Comparison of ENCODE assay signal across 8 mouse cellular contexts in genomic region chr4:116627359-116627716, GRCm38 (mm10). TPM values are rescaled to one million over a fixed set of nuclear protein-coding genes. Genes with fewer than 3 reads are reported as not detected.
DNase-seq lines count a peak whose midpoint lies in the region; ATAC-seq lines count a peak whose summit lies in the region.

No protein-coding gene starts in this region.

- peak; percentile 96 for DNase-seq in 416B (ENCODE audit: low read depth)
- DNase-seq in adrenal gland, postnatal 36 days = peak; percentile 89 to 91
- peak; percentile 95 to 98 for DNase-seq in heart, adult 18-20 months
- DNase-seq in kidney, adult 18-20 months = peak; percentile 95
- DNase-seq in limb, embryonic 10.5 days (ENCODE audit: low spot score) = peak; percentile 95
- peak; percentile 88 for DNase-seq in spleen, adult 12 weeks (ENCODE audit: low spot score)

- H3K27me3 ChIP-seq in embryonic facial prominence, embryonic 13.5 days = no peaks in the 10 kb centered on the region
- H3K27me3 ChIP-seq in limb, embryonic 10.5 days (ENCODE audit: low read depth, poor library complexity, severe bottlenecking) = no peaks in the 10 kb centered on the region
- no peaks in the 10 kb centered on the region for H3K27me3 ChIP-seq in midbrain, embryonic 12.5 days

- H3K9ac ChIP-seq in embryonic facial prominence, embryonic 13.5 days = peak overlapping the region; percentile 90
- peak overlapping the region; percentile 94 for H3K9ac ChIP-seq in midbrain, embryonic 12.5 days (replicated peaks)

- H3K4me2 ChIP-seq in embryonic facial prominence, embryonic 13.5 days = peak overlapping the region; percentile 67
- H3K4me2 ChIP-seq in midbrain, embryonic 12.5 days (replicated peaks) = peak overlapping the region; percentile 66

- peak; percentile 91 for ATAC-seq in embryonic facial prominence, embryonic 13.5 days (ENCODE audit: insufficient number of reproducible peaks, insufficient read depth, low FRiP score, low TSS enrichment, low read depth)
- peak; percentile 92 for ATAC-seq in midbrain, embryonic 12.5 days (ENCODE audit: low FRiP score, low read depth)

- no peaks in the 10 kb centered on the region for H3K9me3 ChIP-seq in embryonic facial prominence, embryonic 13.5 days
- no peaks in the 10 kb centered on the region for H3K9me3 ChIP-seq in limb, embryonic 10.5 days (replicated peaks)
- no peaks in the 10 kb centered on the region for H3K9me3 ChIP-seq in midbrain, embryonic 12.5 days

- H3K27ac ChIP-seq in embryonic facial prominence, embryonic 13.5 days = peak overlapping the region; percentile 96
- H3K27ac ChIP-seq in limb, embryonic 10.5 days = peak overlapping the region; percentile 99
- peak overlapping the region; percentile 95 for H3K27ac ChIP-seq in midbrain, embryonic 12.5 days (replicated peaks)

- peaks cover 16% of the 10 kb centered on the region; the same call in 1 of the 2 replicates for H3K36me3 ChIP-seq in embryonic facial prominence, embryonic 13.5 days
- peaks cover 45% of the 10 kb centered on the region for H3K36me3 ChIP-seq in limb, embryonic 10.5 days
- peaks cover 16% of the 10 kb centered on the region for H3K36me3 ChIP-seq in midbrain, embryonic 12.5 days

- WGBS in embryonic facial prominence, embryonic 13.5 days = under 1% methylated on average over 13 of the region's 13 CpGs
- under 1% methylated on average over 13 of the region's 13 CpGs for WGBS in limb, embryonic 10.5 days
- under 1% methylated on average over 13 of the region's 13 CpGs for WGBS in midbrain, embryonic 12.5 days

- H3K4me3 ChIP-seq in embryonic facial prominence, embryonic 13.5 days = peak overlapping the region; percentile 80
- peak overlapping the region; percentile 99 for H3K4me3 ChIP-seq in limb, embryonic 10.5 days
- peak overlapping the region; percentile 99 for H3K4me3 ChIP-seq in midbrain, embryonic 12.5 days

- H3K4me1 ChIP-seq in embryonic facial prominence, embryonic 13.5 days = peaks cover 13% of the 10 kb centered on the region
- peaks cover 11% of the 10 kb centered on the region for H3K4me1 ChIP-seq in limb, embryonic 10.5 days
- peaks cover 21% of the 10 kb centered on the region for H3K4me1 ChIP-seq in midbrain, embryonic 12.5 days

RNA-seq across cellular contexts. Expression of gene Nasp, which starts 0.4 kb away (rescaled TPM):
- 10 to 100 TPM; 29.8 to 35.0 TPM for total RNA-seq in adrenal gland, postnatal 36 days (2021)
- polyA plus RNA-seq in embryonic facial prominence, embryonic 13.5 days (2015; fragmentation: Nextera tagmentation; extraction: Ambion mirVana) = 200 and 202 TPM in 2 replicates
- total RNA-seq in heart, adult 18-20 months (2021) = 10 to 100 TPM; 14.5 to 16.2 TPM
- polyA plus RNA-seq in limb, embryonic 10.5 days (2016; fragmentation: Nextera tagmentation; extraction: Ambion mirVana) = 334 and 364 TPM in 2 replicates
- 229 and 242 TPM in 2 replicates for polyA plus RNA-seq in midbrain, embryonic 12.5 days (2016; fragmentation: Nextera tagmentation; extraction: Ambion mirVana)

RNA-seq across cellular contexts. Expression of gene Akr1a1, which starts 24.1 kb away (rescaled TPM):
- total RNA-seq in adrenal gland, postnatal 36 days (2021) = 100 to 1,000 TPM; 864 to 917 TPM
- 763 and 775 TPM in 2 replicates for polyA plus RNA-seq in embryonic facial prominence, embryonic 13.5 days (2015; fragmentation: Nextera tagmentation; extraction: Ambion mirVana)
- 100 to 1,000 TPM; 310 to 328 TPM for total RNA-seq in heart, adult 18-20 months (2021)
- 694 and 733 TPM in 2 replicates for polyA plus RNA-seq in limb, embryonic 10.5 days (2016; fragmentation: Nextera tagmentation; extraction: Ambion mirVana)
- polyA plus RNA-seq in midbrain, embryonic 12.5 days (2016; fragmentation: Nextera tagmentation; extraction: Ambion mirVana) = 463 and 513 TPM in 2 replicates

RNA-seq across cellular contexts. Expression of gene Ccdc17, which starts 30.9 kb away (rescaled TPM):
- total RNA-seq in adrenal gland, postnatal 36 days (2021) = 10 to 100 TPM in 1 of 2 experiments, 1 to 10 TPM in 1; 9.1 to 12.1 TPM
- 3.1 and 5.0 TPM in 2 replicates for polyA plus RNA-seq in embryonic facial prominence, embryonic 13.5 days (2015; fragmentation: Nextera tagmentation; extraction: Ambion mirVana)
- total RNA-seq in heart, adult 18-20 months (2021) = 1 to 10 TPM; 3.7 to 4.1 TPM
- 0.84 and 1.5 TPM in 2 replicates for polyA plus RNA-seq in limb, embryonic 10.5 days (2016; fragmentation: Nextera tagmentation; extraction: Ambion mirVana)
- polyA plus RNA-seq in midbrain, embryonic 12.5 days (2016; fragmentation: Nextera tagmentation; extraction: Ambion mirVana) = 3.4 and 4.6 TPM in 2 replicates

RNA-seq across cellular contexts. Expression of gene Prdx1, which starts 58.0 kb away (rescaled TPM):
- 100 to 1,000 TPM; 682 to 824 TPM for total RNA-seq in adrenal gland, postnatal 36 days (2021)
- 1,178 and 1,215 TPM in 2 replicates for polyA plus RNA-seq in embryonic facial prominence, embryonic 13.5 days (2015; fragmentation: Nextera tagmentation; extraction: Ambion mirVana)
- total RNA-seq in heart, adult 18-20 months (2021) = 100 to 1,000 TPM; 463 to 542 TPM
- 1,278 and 1,447 TPM in 2 replicates for polyA plus RNA-seq in limb, embryonic 10.5 days (2016; fragmentation: Nextera tagmentation; extraction: Ambion mirVana)
- 740 and 818 TPM in 2 replicates for polyA plus RNA-seq in midbrain, embryonic 12.5 days (2016; fragmentation: Nextera tagmentation; extraction: Ambion mirVana)

Comparison
In these comparisons a context has a peak if more than half of its experiments do, and no peak if none do; other contexts are left out.
1. Peak in every context shown above with its lines: DNase-seq, ATAC-seq, H3K4me3 ChIP-seq and H3K27ac ChIP-seq.